Mouse (Mus musculus) bone marrow macrophage, adult 2 months (primary cell): ENCODE measurements around the gene Tm7sf3. TPM values are rescaled to one million over a fixed set of nuclear protein-coding genes. Genes with fewer than 3 reads are reported as not detected.

Source experiments
- H3K27ac ChIP-seq: 2 replicates; pipeline ENCODE4 v1.5.1; 2012; ENCODE audit warnings: low read depth, low read length; ENCODE audit not compliant: insufficient read depth
- H3K4me1 ChIP-seq: 2 replicates; pipeline ENCODE4 v1.6.1; 2012; ENCODE audit warnings: low read length; ENCODE audit not compliant: control insufficient read depth, insufficient read depth
- H3K4me3 ChIP-seq: 2 replicates; pipeline ENCODE4 v1.5.1; 2012; ENCODE audit warnings: mild to moderate bottlenecking, low read length, moderate library complexity; ENCODE audit not compliant: insufficient read depth
- CTCF ChIP-seq: IDR thresholded peaks from 2 replicates; pipeline ENCODE4 v1.5.1; 2012; ENCODE audit warnings: low read depth, mild to moderate bottlenecking, low read length, moderate library complexity
- POLR2A ChIP-seq: IDR thresholded peaks from 2 replicates; pipeline ENCODE4 v1.6.1; 2012; ENCODE audit warnings: mild to moderate bottlenecking, low read depth, low read length, borderline replicate concordance
- polyA plus RNA-seq: library from polyadenylated mRNA; stranded (reverse); fragments of >200 nt; gene quantifications from 2 replicates; pipeline ENCODE4 v1.2.4, GENCODE M21; 2012; ENCODE audit not compliant: missing spikeins, insufficient read depth, insufficient read length

Gene Tm7sf3
- polyA plus RNA-seq, 1 experiment = 17.0 TPM

DNA sequence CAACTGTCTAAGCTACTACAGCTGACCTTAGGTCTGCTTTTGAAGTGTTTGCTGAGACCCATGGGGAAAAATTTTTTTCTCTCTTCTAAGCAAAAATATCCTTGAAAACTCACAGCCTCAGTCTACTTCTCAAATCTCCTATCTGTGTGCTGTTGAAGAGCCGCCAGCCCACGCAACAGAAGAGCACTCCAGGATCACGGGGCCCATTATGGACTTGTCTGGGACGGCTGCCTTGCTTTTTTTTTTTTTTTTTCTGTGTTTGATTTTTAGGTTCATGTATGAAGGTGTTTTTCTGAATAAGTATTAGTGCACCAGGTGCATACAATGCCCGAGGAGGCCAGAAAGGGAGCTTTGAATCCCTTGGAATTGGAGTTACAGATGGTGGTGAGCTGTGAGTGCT is 6.1 kb downstream of the Tm7sf3 start:
- Histone ChIP-seq H3K4me3 (no peak overlapping the region), H3K27ac (no peak overlapping the region), H3K4me1 (peaks cover 31% of the 10 kb centered on the region)
- TF ChIP-seq POLR2A = no peak
- TF ChIP-seq CTCF = no peak

DNA sequence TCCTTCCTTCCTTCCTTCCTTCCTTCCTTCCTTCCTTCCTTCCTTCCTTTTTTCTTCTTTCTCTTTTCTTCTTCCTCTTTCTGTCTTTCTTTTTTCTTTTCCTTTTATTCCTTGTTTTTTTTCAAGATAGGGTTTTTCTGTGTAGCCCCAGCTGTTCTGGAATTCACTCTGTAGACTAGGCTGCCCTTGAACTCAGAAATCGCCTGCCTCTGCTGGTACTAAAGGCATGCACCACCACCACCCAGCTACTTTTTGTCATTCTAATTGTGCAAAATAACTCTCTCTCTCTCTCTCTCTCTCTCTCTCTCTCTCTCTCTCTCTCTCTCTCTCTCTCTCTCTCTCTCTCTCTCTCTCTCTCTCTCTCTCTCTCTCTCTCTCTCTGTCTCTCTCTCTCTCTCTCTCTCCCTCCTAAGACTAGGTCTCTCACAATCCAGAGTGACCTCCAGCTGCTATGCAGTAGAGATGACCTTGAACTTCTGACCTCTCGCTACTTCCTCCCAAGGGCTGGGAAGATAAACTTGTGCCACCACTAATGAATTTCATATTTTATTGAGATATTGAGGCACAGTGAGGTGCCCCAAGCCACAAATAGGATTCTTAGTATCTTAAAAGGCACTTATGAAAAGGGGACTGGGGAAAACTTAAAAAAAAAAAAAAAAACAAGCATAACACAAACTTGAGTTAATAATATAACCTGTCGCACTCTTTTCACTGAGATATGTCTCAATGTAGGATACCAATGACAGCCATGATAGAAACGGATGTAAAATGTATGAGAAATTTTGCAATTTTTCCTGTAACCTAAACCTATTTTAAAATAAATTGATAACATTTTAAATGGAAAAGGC is 7.6 kb downstream of the Tm7sf3 start:
- Histone ChIP-seq H3K4me3 (no peak overlapping the region), H3K4me1 (peaks cover 34% of the 10 kb centered on the region), H3K27ac (no peak overlapping the region; the same call in 1 of the 2 replicates)
- no peak for TF ChIP-seq CTCF
- no peak for TF ChIP-seq POLR2A

DNA sequence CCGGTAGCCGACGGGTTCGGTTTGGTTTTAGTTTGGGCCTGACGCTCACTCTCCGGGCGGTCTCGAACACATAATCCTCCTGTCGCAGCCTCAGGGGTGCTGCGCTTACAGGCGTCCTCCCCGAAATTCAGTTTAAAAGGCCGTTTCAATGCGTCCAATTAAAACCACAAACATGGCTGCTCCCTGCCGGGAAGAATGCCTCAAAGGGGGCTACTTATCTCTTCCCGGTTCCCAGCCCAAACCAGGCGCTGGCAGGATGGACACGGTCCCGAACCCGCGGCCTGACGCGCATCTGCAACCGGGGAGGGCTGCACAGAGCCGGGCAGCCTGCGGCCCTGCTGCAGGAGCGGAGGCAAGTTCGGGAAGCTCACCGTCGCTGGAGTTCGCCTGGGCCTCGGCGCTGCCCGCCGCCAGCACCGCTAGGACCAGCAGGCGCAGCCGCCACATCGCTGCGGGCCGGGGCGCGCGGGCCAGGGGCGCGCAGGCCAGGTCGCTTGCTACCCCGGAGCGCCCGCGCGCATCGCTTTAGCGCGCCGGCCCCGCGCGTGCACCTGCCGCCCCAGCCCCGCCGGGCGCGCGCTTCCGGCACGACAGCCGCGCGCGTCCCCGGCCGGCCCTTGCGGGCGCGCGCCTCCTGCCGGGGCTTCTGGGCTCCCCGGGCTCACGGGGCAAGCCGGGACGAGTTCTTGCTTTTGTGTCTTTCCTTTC is 8.5 kb downstream of the Tm7sf3 start:
- Histone ChIP-seq H3K27ac (peak overlapping the region; percentile 62), H3K4me1 (peaks cover 37% of the 10 kb centered on the region), H3K4me3 (peak overlapping the region; percentile 61)

DNA sequence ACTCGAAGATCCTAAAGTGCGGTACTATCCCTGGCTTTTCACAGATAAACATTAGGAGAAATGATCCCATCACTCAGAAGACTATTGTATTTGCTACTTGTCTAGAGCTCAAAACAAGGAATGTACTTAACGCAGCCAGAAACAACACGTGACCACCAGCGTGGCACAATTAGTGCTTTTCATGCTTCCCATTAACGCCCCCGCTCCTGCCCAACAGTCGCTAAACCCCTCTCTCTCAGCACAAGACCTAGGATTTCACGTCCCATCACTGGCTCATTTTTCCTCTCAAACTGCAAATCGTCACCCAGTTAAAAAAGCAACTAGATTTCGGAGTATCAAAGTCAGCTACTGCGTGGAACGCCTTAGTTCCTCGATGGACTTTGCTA is 9.0 kb downstream of the Tm7sf3 start:
- TF ChIP-seq POLR2A = no peak
- TF ChIP-seq CTCF = no peak
- peak overlapping the region; percentile 62 for H3K27ac ChIP-seq
- peaks cover 31% of the 10 kb centered on the region for H3K4me1 ChIP-seq
- peak overlapping the region; percentile 61 for H3K4me3 ChIP-seq

More for the DNA sequence above, 8.5 kb downstream of the Tm7sf3 start:
- TF ChIP-seq POLR2A (peak; percentile 55; the same call in 1 of the 2 replicates), CTCF (no peak)

DNA sequence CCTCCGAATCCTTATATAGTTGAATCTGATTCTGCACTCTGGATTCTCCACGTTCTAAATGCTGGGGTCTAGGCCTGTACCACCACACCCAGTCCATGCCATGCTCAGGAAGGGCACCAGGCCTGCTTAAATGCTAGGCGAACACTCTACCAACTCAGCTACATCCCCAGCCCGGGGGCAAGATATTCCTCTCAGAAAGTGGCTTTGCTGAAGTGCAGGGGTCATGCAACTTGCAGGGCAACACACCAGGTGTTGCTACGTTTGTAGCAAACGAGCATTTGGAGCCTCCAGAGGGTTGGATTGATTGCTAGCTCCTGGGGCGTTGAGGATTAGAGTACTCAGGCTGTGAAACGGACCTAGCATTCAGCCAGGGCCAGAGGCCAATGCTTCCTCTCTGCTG is 9.5 kb downstream of the Tm7sf3 start:
- Histone ChIP-seq H3K27ac (no peak overlapping the region), H3K4me1 (peaks cover 30% of the 10 kb centered on the region), H3K4me3 (peak overlapping the region; percentile 61)
- TF ChIP-seq POLR2A = no peak
- no peak for TF ChIP-seq CTCF

DNA sequence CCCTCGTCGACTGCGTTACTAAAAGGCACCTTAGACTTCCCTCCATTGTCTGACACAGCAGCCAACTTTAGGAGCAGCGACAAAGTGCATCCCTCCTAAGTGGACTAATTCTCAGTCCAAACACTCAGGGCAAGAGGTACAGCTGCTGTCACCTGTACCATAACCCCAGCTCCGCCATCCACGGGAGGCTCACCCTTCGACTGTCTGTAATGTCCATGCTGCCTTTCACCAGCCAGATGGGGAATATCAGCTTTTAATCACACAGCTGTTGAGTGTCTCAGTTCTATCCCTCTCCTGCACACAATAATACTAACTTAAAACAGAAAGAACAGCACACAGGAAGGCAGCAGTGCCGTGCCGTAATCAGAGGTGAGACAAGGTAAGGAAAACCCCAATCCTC is 10.2 kb downstream of the Tm7sf3 start:
- TF ChIP-seq CTCF = no peak
- no peak for TF ChIP-seq POLR2A
- Histone ChIP-seq H3K27ac (no peak overlapping the region), H3K4me3 (no peak overlapping the region), H3K4me1 (peaks cover 27% of the 10 kb centered on the region)

DNA sequence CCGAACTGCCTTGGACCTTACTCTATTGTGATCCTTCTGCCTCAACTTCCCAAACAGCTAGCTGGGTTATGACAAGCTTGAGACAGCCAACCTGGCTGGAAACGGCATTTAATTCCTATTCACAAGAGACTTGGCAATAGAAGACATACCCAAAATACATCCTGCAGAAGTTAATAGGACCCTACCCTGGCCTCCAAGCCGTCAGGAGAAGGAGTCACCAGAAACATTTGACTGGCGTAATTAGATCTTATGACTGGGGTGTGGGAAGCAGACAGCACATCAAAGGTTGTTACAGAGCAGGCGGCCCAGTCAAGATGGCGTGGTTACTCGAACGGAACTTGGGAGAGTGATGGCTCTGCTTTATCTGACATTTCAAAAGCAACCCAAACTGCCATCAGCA is 10.8 kb downstream of the Tm7sf3 start:
- Histone ChIP-seq H3K4me3 (no peak overlapping the region), H3K27ac (no peak overlapping the region)

DNA sequence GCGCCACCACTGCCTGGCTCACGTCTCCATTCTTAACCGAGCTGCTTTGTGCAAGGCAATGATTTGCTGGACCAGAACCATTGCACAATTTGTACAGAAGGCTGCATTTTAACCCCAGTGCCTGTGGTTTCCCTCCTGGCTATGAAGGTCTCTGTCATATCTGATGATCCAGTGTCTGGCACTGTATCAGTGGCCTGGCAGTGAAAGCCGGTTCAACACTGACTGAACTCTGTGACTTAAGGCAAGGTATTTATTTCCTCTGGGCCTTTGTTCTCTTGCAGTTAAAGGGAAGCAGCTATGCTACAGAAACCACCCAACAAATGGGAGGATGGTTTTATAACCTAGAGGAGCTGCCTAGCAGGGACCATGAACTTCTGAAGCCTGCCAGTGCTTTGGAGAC is 11.7 kb downstream of the Tm7sf3 start:
- no peak overlapping the region for H3K4me3 ChIP-seq
- H3K4me1 ChIP-seq = peaks cover 27% of the 10 kb centered on the region
- H3K27ac ChIP-seq = no peak overlapping the region
- TF ChIP-seq CTCF (no peak), POLR2A (no peak)

More for the DNA sequence above, 10.8 kb downstream of the Tm7sf3 start:
- TF ChIP-seq CTCF = no peak
- no peak for TF ChIP-seq POLR2A
- peaks cover 27% of the 10 kb centered on the region for H3K4me1 ChIP-seq

DNA sequence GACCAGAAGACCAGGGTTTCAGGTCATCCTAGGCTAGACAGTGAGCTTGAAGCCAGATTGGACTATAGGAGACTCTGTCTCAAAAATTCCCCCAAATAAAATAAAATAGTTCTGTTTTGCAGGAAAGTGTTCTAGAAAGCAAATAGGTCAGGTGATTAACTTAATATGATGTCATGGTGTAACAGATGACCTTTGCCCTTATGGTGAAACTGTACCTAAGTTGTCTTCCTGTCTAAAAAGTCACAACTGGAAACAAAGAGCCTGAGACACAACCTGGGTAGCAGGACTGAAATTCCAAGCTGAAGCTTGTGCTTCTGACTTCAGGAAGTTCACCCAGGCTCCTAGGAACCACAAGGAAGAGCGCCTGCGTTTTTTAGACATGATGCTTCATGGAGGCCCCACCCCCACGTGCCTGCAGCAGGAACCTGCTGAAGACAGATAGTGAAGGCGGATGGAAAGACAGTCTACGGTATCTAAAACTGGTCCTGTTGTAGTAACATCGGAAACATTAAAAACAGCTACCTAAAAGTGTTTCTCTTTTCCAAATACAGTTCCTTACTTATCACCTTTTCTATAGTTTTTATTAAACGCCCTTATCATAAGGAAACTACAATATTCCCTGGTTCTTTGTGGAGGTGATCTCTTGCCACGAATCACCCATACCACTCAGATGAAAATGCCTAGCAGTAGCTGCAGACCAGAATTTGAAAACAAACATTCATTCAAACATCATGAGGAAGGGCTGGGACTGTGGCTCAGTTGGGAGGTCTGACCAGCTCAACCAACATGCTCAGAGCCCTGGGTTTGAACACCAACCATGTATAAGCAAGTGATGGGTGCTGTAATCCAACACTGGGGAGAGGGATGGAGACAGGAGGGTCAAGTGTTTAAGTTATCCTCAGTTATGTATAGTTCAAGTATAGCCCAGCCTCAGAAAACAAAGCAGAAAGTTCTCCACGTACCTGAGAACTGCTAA is 12.6 kb downstream of the Tm7sf3 start:
- Histone ChIP-seq H3K27ac (no peak overlapping the region), H3K4me1 (peaks cover 27% of the 10 kb centered on the region), H3K4me3 (no peak overlapping the region)
- no peak for TF ChIP-seq CTCF

DNA sequence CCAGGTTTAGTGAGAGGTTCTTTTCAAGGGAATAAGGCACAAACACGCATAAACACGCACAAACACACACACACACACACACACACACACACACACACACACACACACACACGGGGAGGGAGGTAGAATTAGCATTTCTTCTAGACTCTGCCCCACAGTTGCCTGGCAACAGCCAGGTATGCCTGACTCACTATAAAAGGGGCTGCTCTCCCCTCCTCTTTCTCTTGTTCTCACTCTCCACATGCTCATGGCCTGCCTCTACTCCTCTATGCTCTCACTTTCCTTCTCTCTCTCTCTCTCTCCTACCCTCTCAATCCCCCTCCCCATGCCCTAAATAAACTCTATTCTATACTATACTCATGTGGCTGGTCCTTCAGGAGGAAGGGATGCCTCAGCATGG is 14.5 kb downstream of the Tm7sf3 start:
- H3K4me3 ChIP-seq = no peak overlapping the region
- H3K4me1 ChIP-seq = peaks cover 26% of the 10 kb centered on the region
- TF ChIP-seq POLR2A = no peak
- no peak for TF ChIP-seq CTCF
- no peak overlapping the region for H3K27ac ChIP-seq
